Mouse (Mus musculus) lung, postnatal 0 days (tissue): ENCODE results near the gene 4930426L09Rik. TPM values are rescaled to one million over a fixed set of nuclear protein-coding genes. Genes with fewer than 3 reads are reported as not detected.
A peak's percentile ranks its signal among the peaks of the same experiment; 100 is the strongest.

ENCODE experiments used
- ATAC-seq: fragments of 200-750 bp; cut with Nextera tagmentation; 2 replicates; pipeline ENCODE4 v1.8.0; 2017; ENCODE audit warnings: moderate library complexity
- DNase-seq: peaks from one replicate; pipeline ENCODE4 v3.0.0-alpha.2; 2016; ENCODE audit warnings: low spot score
- H3K27ac ChIP-seq: fragments of 300-500 bp; sonication (generic); 2 replicates; pipeline ENCODE4 v1.5.1; 2014; ENCODE audit warnings: antibody characterized with exemption, mild to moderate bottlenecking, low read length, mixed read lengths
- H3K27me3 ChIP-seq: fragments of 300-500 bp; sonication (generic); replicated peaks from 2 replicates; pipeline ENCODE4 v1.6.1; 2014; ENCODE audit warnings: low read length, mixed read lengths; ENCODE audit not compliant: insufficient read depth
- H3K36me3 ChIP-seq: fragments of 300-500 bp; sonication (generic); 2 replicates; pipeline ENCODE4 v1.6.1; 2014; ENCODE audit warnings: low read length, mixed read lengths; ENCODE audit not compliant: insufficient read depth
- H3K4me1 ChIP-seq: fragments of 300-500 bp; sonication (generic); 2 replicates; pipeline ENCODE4 v1.6.1; 2014; ENCODE audit warnings: antibody characterized with exemption, low read depth, low read length, mixed read lengths; ENCODE audit not compliant: insufficient read depth
- H3K4me2 ChIP-seq: fragments of 300-500 bp; sonication (generic); replicated peaks from 2 replicates; pipeline ENCODE4 v1.6.1; 2014; ENCODE audit warnings: low read depth, mild to moderate bottlenecking, low read length, moderate library complexity, mixed read lengths
- H3K4me3 ChIP-seq: fragments of 300-500 bp; sonication (generic); 2 replicates; pipeline ENCODE4 v1.5.1; 2014; ENCODE audit warnings: low read depth, low read length
- H3K9ac ChIP-seq: fragments of 300-500 bp; sonication (generic); replicated peaks from 2 replicates; pipeline ENCODE4 v1.6.1; 2014; ENCODE audit warnings: low read depth, mild to moderate bottlenecking
- H3K9me3 ChIP-seq: fragments of 300-500 bp; sonication (generic); 2 replicates; pipeline ENCODE4 v1.6.1; 2016; ENCODE audit warnings: low read length, mixed read lengths
- CTCF ChIP-seq: IDR thresholded peaks from 2 replicates; pipeline ENCODE4 v1.5.1; 2016; ENCODE audit warnings: antibody characterized with exemption, mild to moderate bottlenecking
- EP300 ChIP-seq: IDR thresholded peaks from 2 replicates; pipeline ENCODE4 v1.6.1; 2016; ENCODE audit warnings: antibody characterized with exemption, mild to moderate bottlenecking, control low read depth
- whole genome bisulfite sequencing: fragments of 180-500 bp; shearing (Covaris S2); extraction: QIAGEN DNeasy Blood & Tissue Kit; methylation state at CpG from one replicate; pipeline ENCODE4 v1.1.7; 2014; 5-methylcytosine and 5-hydroxymethylcytosine counted together
- polyA plus RNA-seq: library from polyadenylated mRNA; unstranded; fragments of >200 nt; fragmentation: Nextera tagmentation; extraction: Ambion mirVana; gene quantifications from 2 replicates; pipeline ENCODE4 v1.2.1, GENCODE M21; 2015

Gene 4930426L09Rik
- polyA plus RNA-seq, 1 experiment from 2014 or later = 0.55 TPM

GRCm38 (mm10) chr2:18966566-18966965 is 31.6 kb upstream of the 4930426L09Rik start:
- ATAC-seq (no peak), DNase-seq (no peak)
- H3K4me3 ChIP-seq = no peak overlapping the region
- no peaks in the 10 kb centered on the region for H3K36me3 ChIP-seq
- no peak overlapping the region for H3K27ac ChIP-seq
- H3K9me3 ChIP-seq = no peaks in the 10 kb centered on the region
- H3K9ac ChIP-seq = no peak overlapping the region
- H3K27me3 ChIP-seq = no peaks in the 10 kb centered on the region
- H3K4me2 ChIP-seq = no peak overlapping the region
- WGBS = 84% methylated on average over 5 of the region's 5 CpGs
- TF ChIP-seq CTCF = no peak
- no peak for TF ChIP-seq EP300
- 0 out of 2 replicates have a peak, but pooled peaks cover 3% of the 10 kb centered on the region for H3K4me1 ChIP-seq

GRCm38 (mm10) chr2:18967451-18968063 is 30.6 kb upstream of the 4930426L09Rik start:
- no peaks in the 10 kb centered on the region for H3K27me3 ChIP-seq
- H3K9ac ChIP-seq = no peak overlapping the region
- H3K9me3 ChIP-seq = 0 out of 2 replicates have a peak, but pooled peaks cover under 1% of the 10 kb centered on the region
- H3K4me2 ChIP-seq = no peak overlapping the region
- WGBS = 92% methylated on average over 5 of the region's 5 CpGs
- DNase-seq = no peak
- H3K4me3 ChIP-seq = no peak overlapping the region
- H3K4me1 ChIP-seq = 0 out of 2 replicates have a peak, but pooled peaks cover 3% of the 10 kb centered on the region
- H3K36me3 ChIP-seq = no peaks in the 10 kb centered on the region
- ATAC-seq = no peak
- no peak overlapping the region for H3K27ac ChIP-seq
- TF ChIP-seq EP300 (no peak), CTCF (no peak)

- Histone ChIP-seq H3K4me3 (no peak overlapping the region), H3K4me1 (0 out of 2 replicates have a peak, but pooled peaks cover 3% of the 10 kb centered on the region), H3K27ac (no peak overlapping the region), H3K36me3 (no peaks in the 10 kb centered on the region), H3K9ac (no peak overlapping the region), H3K9me3 (0 out of 2 replicates have a peak, but pooled peaks cover 4% of the 10 kb centered on the region), H3K4me2 (no peak overlapping the region), H3K27me3 (no peaks in the 10 kb centered on the region)
- DNase-seq (peak; percentile 35), ATAC-seq (peak; percentile 88)
- WGBS = 25% methylated on average over 5 of the region's 5 CpGs
- TF ChIP-seq CTCF (no peak), EP300 (peak; percentile 52; the same call in 1 of the 2 replicates)
These were observed 29.0 kb upstream of the 4930426L09Rik start for GRCm38 (mm10) chr2:18969066-18969681.

- Histone ChIP-seq H3K9ac (no peak overlapping the region), H3K4me2 (no peak overlapping the region), H3K27ac (no peak overlapping the region), H3K4me1 (0 out of 2 replicates have a peak, but pooled peaks cover 3% of the 10 kb centered on the region), H3K27me3 (no peaks in the 10 kb centered on the region), H3K4me3 (no peak overlapping the region), H3K9me3 (0 out of 2 replicates have a peak, but pooled peaks cover 4% of the 10 kb centered on the region), H3K36me3 (no peaks in the 10 kb centered on the region)
- TF ChIP-seq EP300 (no peak), CTCF (no peak)
- WGBS = 69% methylated on average over 2 of the region's 2 CpGs
- DNase-seq (no peak), ATAC-seq (no peak)
These were observed 27.7 kb upstream of the 4930426L09Rik start for GRCm38 (mm10) chr2:18970461-18970860.

GRCm38 (mm10) chr2:18971564-18971963 is 26.6 kb upstream of the 4930426L09Rik start:
- Histone ChIP-seq H3K27me3 (no peaks in the 10 kb centered on the region), H3K27ac (no peak overlapping the region), H3K9ac (no peak overlapping the region), H3K9me3 (0 out of 2 replicates have a peak, but pooled peaks cover 4% of the 10 kb centered on the region), H3K4me3 (no peak overlapping the region), H3K4me2 (no peak overlapping the region), H3K4me1 (0 out of 2 replicates have a peak, but pooled peaks cover 3% of the 10 kb centered on the region), H3K36me3 (no peaks in the 10 kb centered on the region)
- no peak for ATAC-seq
- TF ChIP-seq CTCF (no peak), EP300 (no peak)
- DNase-seq = no peak
- 85% methylated on average over 3 of the region's 3 CpGs for WGBS

- Histone ChIP-seq H3K36me3 (no peaks in the 10 kb centered on the region), H3K27me3 (no peaks in the 10 kb centered on the region), H3K9ac (no peak overlapping the region), H3K4me1 (no peaks in the 10 kb centered on the region), H3K4me3 (no peak overlapping the region), H3K27ac (no peak overlapping the region), H3K9me3 (0 out of 2 replicates have a peak, but pooled peaks cover 4% of the 10 kb centered on the region), H3K4me2 (no peak overlapping the region)
- no peak for DNase-seq
- no peak for ATAC-seq
- TF ChIP-seq CTCF (no peak), EP300 (no peak)
- WGBS = 59% methylated on average over 4 of the region's 4 CpGs
These were observed 23.1 kb upstream of the 4930426L09Rik start for GRCm38 (mm10) chr2:18974882-18975645.
